Mouse (Mus musculus) hindbrain, embryonic 10.5 days (tissue): ENCODE results near the gene Hpdl. TPM values are rescaled to one million over a fixed set of nuclear protein-coding genes. Genes with fewer than 3 reads are reported as not detected.
"Not testable (repeated sequence)": the region's sequence is repeated elsewhere in the genome, so short reads cannot be mapped to it uniquely, and the experiment has no call there.

Experiments used
- DNase-seq: peaks from one replicate; pipeline ENCODE4 v3.0.0-alpha.2; 2017; ENCODE audit warnings: low spot score
- H3K27ac ChIP-seq: fragments of 300-500 bp; sonication (generic); 2 replicates; pipeline ENCODE4 v1.5.1; 2016; ENCODE audit warnings: mild to moderate bottlenecking, moderate library complexity
- H3K27me3 ChIP-seq: fragments of 300-500 bp; sonication (generic); 2 replicates; pipeline ENCODE4 v1.6.1; 2016; ENCODE audit warnings: mild to moderate bottlenecking; ENCODE audit not compliant: poor library complexity, insufficient read depth, severe bottlenecking
- H3K36me3 ChIP-seq: fragments of 300-500 bp; sonication (generic); 2 replicates; pipeline ENCODE4 v1.6.1; 2016; ENCODE audit warnings: mild to moderate bottlenecking, moderate library complexity
- H3K4me1 ChIP-seq: fragments of 300-500 bp; sonication (generic); replicated peaks from 2 replicates; pipeline ENCODE4 v1.6.1; 2016; ENCODE audit warnings: mild to moderate bottlenecking
- H3K4me3 ChIP-seq: fragments of 300-500 bp; sonication (generic); 2 replicates; pipeline ENCODE4 v1.5.1; 2016; ENCODE audit warnings: mild to moderate bottlenecking, moderate library complexity
- H3K9me3 ChIP-seq: fragments of 300-500 bp; sonication (generic); 2 replicates; pipeline ENCODE4 v1.6.1; 2016; ENCODE audit warnings: mild to moderate bottlenecking, moderate library complexity
- WGBS: fragments of 180-500 bp; shearing (Covaris S2); methylation state at CpG from one replicate; pipeline ENCODE4 v1.1.7; 2016; 5-methylcytosine and 5-hydroxymethylcytosine counted together
- polyA plus RNA-seq: library from polyadenylated mRNA; unstranded; fragments of >200 nt; fragmentation: Nextera tagmentation; extraction: Ambion mirVana; gene quantifications from 2 replicates; pipeline ENCODE4 v1.2.1, GENCODE M21; 2016

Hpdl gene
- 1.1 and 1.3 TPM in 2 replicates for polyA plus RNA-seq

GRCm38 (mm10) chr4:116821694-116822016 lies at the start of gene Hpdl:
Hpdl (minus strand) TSS chr4:116821707.
- Histone ChIP-seq H3K27ac (peak within 1 kb of the TSS; percentile 76), H3K4me1 (peaks cover 30% of the 10 kb centered on the region), H3K4me3 (peak within 1 kb of the TSS; percentile 58), H3K9me3 (no peaks in the 10 kb centered on the region), H3K36me3 (peaks cover 23% of the 10 kb centered on the region), H3K27me3 (peaks cover 38% of the 10 kb centered on the region)
- DNase-seq, result no peak
- WGBS, result 13% methylated on average over 9 of the region's 9 CpGs

DNA sequence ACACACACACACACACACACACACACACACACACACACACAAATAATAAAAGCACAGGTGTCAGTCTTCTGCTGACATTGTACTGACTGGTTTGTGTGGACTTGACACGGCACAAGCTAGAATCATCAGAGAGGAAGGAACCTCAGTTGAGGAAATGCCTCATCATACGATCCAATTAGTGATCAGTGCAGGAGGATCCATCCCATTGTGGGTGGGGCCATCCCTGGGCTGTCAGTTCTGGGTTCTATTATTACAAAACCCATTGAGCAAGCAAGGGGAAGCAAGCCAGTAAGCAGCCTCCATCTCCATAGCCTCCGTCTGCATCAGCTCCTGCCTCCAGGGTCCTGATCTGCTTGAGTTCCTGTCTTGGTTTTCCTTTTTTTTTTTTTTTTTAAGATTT lies 48.4 kb upstream of the Hpdl start:
- H3K27me3 ChIP-seq, result peaks cover 5% of the 10 kb centered on the region; the same call in 1 of the 2 replicates
- DNase-seq, result no peak
- H3K36me3 ChIP-seq, result no peaks in the 10 kb centered on the region
- no peak overlapping the region for H3K27ac ChIP-seq
- H3K9me3 ChIP-seq, result no peaks in the 10 kb centered on the region
- H3K4me1 ChIP-seq, result no peaks in the 10 kb centered on the region
- WGBS, result 75% methylated on average over 3 of the region's 3 CpGs
- no peak overlapping the region for H3K4me3 ChIP-seq

- no peak for DNase-seq
- WGBS, result 79% methylated on average over 8 of the region's 8 CpGs
Measured at GRCm38 (mm10) chr4:116862023-116862422, 40.5 kb upstream of the Hpdl start.

DNA sequence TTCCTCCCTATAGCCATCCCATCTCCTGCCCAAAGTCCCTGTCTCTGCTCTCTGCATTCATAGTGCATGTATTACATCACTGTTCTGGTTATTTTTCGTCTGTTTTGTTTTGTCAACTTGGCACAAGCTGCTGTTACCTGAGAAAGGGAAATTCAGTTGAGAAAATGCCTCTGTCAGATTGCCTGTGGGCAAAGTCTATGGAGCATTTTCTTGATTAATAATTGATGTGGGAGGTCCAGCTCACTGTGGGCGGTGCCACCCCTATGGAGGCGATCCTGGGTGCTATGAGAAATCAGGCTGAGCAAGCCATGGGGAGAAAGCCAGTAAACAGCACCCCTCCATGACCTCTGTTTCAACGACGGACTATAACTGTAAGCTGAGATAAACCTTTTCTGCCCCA lies 38.2 kb upstream of the Hpdl start:
- H3K27ac ChIP-seq, result no peak overlapping the region
- 77% methylated on average over 5 of the region's 5 CpGs for WGBS
- H3K4me1 ChIP-seq, result peaks cover 6% of the 10 kb centered on the region
- no peaks in the 10 kb centered on the region for H3K36me3 ChIP-seq
- DNase-seq, result no peak
- H3K4me3 ChIP-seq, result no peak overlapping the region
- no peaks in the 10 kb centered on the region for H3K9me3 ChIP-seq
- no peaks in the 10 kb centered on the region for H3K27me3 ChIP-seq

More at GRCm38 (mm10) chr4:116862023-116862422, 40.5 kb upstream of the Hpdl start:
- no peaks in the 10 kb centered on the region for H3K36me3 ChIP-seq
- no peaks in the 10 kb centered on the region for H3K4me1 ChIP-seq
- no peak overlapping the region for H3K27ac ChIP-seq
- no peaks in the 10 kb centered on the region for H3K27me3 ChIP-seq
- H3K9me3 ChIP-seq, result no peaks in the 10 kb centered on the region
- H3K4me3 ChIP-seq, result no peak overlapping the region

GRCm38 (mm10) chr4:116857203-116857602 lies 35.7 kb upstream of the Hpdl start:
- peaks cover 19% of the 10 kb centered on the region for H3K4me1 ChIP-seq
- no peak overlapping the region for H3K27ac ChIP-seq
- H3K27me3 ChIP-seq, result no peaks in the 10 kb centered on the region
- no peaks in the 10 kb centered on the region for H3K9me3 ChIP-seq
- DNase-seq, result no peak
- H3K4me3 ChIP-seq, result no peak overlapping the region
- WGBS, result 78% methylated on average over 10 of the region's 10 CpGs
- H3K36me3 ChIP-seq, result no peaks in the 10 kb centered on the region

GRCm38 (mm10) chr4:116854286-116854685 lies 32.8 kb upstream of the Hpdl start:
- WGBS, result 6% methylated on average over 2 of the region's 2 CpGs
- Histone ChIP-seq H3K9me3 (no peaks in the 10 kb centered on the region), H3K27ac (peak overlapping the region; percentile 79), H3K4me1 (peaks cover 19% of the 10 kb centered on the region), H3K36me3 (no peaks in the 10 kb centered on the region), H3K27me3 (no peaks in the 10 kb centered on the region), H3K4me3 (0 out of 2 replicates have a peak overlapping the region, but pooled peaks have one; percentile 10)
- DNase-seq, result peak; percentile 28

GRCm38 (mm10) chr4:116849901-116850300 lies 28.4 kb upstream of the Hpdl start:
- Histone ChIP-seq H3K9me3 (no peaks in the 10 kb centered on the region), H3K4me3 (no peak overlapping the region), H3K27me3 (no peaks in the 10 kb centered on the region), H3K36me3 (no peaks in the 10 kb centered on the region), H3K4me1 (peaks cover 15% of the 10 kb centered on the region), H3K27ac (no peak overlapping the region)
- 83% methylated on average over 3 of the region's 3 CpGs for WGBS
- no peak for DNase-seq

DNA sequence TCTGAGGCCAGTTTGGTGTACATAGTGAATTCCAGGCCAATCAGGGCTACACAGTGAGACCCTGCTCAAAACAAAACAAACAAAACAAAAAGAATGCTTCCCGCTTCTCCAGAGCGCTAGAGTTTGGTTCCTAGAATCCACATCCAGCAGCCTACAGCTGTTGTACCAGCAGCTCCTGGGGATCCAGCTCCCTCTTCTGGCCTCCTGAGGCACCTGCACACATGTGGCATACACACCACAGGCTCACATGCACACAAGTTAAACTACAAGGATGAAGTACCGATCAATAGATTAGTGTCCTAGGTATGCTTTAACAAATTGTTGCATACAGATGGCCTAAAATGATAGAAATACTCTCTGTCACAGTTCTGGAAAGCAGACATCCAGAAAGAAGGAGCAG lies 22.8 kb upstream of the Hpdl start:
- Histone ChIP-seq H3K36me3 (no peaks in the 10 kb centered on the region), H3K4me1 (peaks cover 7% of the 10 kb centered on the region), H3K9me3 (no peaks in the 10 kb centered on the region), H3K4me3 (no peak overlapping the region), H3K27ac (no peak overlapping the region), H3K27me3 (peaks cover 17% of the 10 kb centered on the region)
- DNase-seq, result no peak
- 91% methylated on average over 3 of the region's 3 CpGs for WGBS

DNA sequence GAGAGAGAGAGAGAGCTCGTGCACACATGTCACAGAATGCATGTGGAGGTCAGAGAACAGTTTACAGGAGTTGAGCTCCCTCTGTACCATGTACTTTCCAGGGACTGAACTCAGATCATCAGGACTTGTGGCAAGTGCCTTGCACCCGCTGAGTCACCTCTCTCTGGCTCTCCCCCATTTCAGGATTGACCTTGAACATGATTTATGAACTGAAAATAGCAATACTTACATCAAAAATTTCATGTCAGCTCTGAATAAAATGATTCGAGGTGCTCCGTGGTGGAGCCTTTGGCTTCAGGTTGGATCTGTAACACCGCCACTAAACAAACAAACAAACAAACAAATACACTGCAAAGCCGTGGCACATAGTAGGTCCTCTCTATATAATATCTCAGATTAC lies 19.3 kb upstream of the Hpdl start:
- no peak overlapping the region for H3K27ac ChIP-seq
- whole genome bisulfite sequencing, result 91% methylated on average over 6 of the region's 6 CpGs
- no peaks in the 10 kb centered on the region for H3K36me3 ChIP-seq
- H3K27me3 ChIP-seq, result peaks cover 21% of the 10 kb centered on the region
- peaks cover 19% of the 10 kb centered on the region for H3K4me1 ChIP-seq
- H3K9me3 ChIP-seq, result no peaks in the 10 kb centered on the region
- no peak for DNase-seq
- no peak overlapping the region for H3K4me3 ChIP-seq

DNA sequence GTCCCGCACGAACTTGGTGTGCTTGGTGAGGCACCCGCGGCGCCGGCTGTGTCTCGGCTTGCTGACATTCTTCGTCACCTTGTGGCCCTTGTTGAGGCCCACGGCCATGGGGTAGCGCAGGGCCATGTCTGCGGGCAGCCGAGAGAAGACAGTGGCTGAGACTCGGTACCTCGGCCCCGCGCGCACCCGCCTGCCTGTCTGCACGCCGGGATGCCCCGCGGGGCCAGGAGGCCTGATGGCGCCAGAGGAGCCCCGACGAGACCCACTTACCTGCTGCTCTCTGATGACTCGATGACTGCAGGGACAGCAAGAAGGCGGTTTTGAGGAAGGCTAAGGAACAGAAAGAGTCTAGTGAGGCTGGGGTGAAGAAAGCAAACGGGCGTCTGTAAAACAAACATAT lies 18.6 kb upstream of the Hpdl start:
- 35% methylated on average over 27 of the region's 29 CpGs for WGBS
- not testable (repeated sequence) for H3K9me3 ChIP-seq, H3K36me3 ChIP-seq, DNase-seq, H3K27ac ChIP-seq
- Histone ChIP-seq H3K27me3 (peaks cover 21% of the 10 kb centered on the region), H3K4me1 (peaks cover 19% of the 10 kb centered on the region), H3K4me3 (peak overlapping the region; percentile 25)

- Histone ChIP-seq H3K4me3 (no peak overlapping the region), H3K27me3 (peaks cover 21% of the 10 kb centered on the region), H3K4me1 (peaks cover 19% of the 10 kb centered on the region), H3K36me3 (no peaks in the 10 kb centered on the region), H3K9me3 (no peaks in the 10 kb centered on the region), H3K27ac (peak overlapping the region; percentile 23; the same call in 1 of the 2 replicates)
- 14% methylated on average over 2 of the region's 2 CpGs for WGBS
- DNase-seq, result peak; percentile 41
Measured at GRCm38 (mm10) chr4:116838999-116839398, 17.5 kb upstream of the Hpdl start.

DNA sequence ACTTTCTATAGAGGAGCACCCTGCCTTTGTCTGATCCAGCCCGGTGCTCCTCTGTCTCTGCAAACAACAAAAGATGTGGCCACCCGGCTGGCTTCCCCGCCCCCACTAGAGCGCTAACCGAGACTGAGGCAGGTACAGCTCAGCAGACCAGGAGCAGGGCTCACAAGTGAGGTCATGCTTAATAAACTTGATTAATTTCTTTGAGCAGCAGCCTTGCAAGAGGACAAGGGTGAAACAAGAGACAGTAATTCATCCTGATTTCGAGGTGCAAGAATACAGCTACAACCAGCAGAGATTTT lies 8.5 kb upstream of the Hpdl start:
- Histone ChIP-seq H3K4me3 (no peak overlapping the region), H3K36me3 (no peaks in the 10 kb centered on the region), H3K9me3 (no peaks in the 10 kb centered on the region), H3K27me3 (no peaks in the 10 kb centered on the region), H3K4me1 (peaks cover 30% of the 10 kb centered on the region), H3K27ac (peak overlapping the region; percentile 81)
- WGBS, result 11% methylated on average over 6 of the region's 6 CpGs
- peak; percentile 50 for DNase-seq

GRCm38 (mm10) chr4:116829364-116830069 lies 8.0 kb upstream of the Hpdl start:
- WGBS, result 45% methylated on average over 6 of the region's 6 CpGs
- DNase-seq, result no peak

GRCm38 (mm10) chr4:116827819-116828218 lies 6.3 kb upstream of the Hpdl start:
- Histone ChIP-seq H3K9me3 (no peaks in the 10 kb centered on the region), H3K4me3 (no peak overlapping the region), H3K27ac (peak overlapping the region; percentile 12; the same call in 1 of the 2 replicates), H3K27me3 (peaks cover 7% of the 10 kb centered on the region; the same call in 1 of the 2 replicates), H3K4me1 (peaks cover 39% of the 10 kb centered on the region), H3K36me3 (no peaks in the 10 kb centered on the region)
- DNase-seq, result peak; percentile 46
- WGBS, result 2% methylated on average over 4 of the region's 4 CpGs

More at GRCm38 (mm10) chr4:116829364-116830069, 8.0 kb upstream of the Hpdl start:
- Histone ChIP-seq H3K36me3 (no peaks in the 10 kb centered on the region), H3K4me1 (peaks cover 34% of the 10 kb centered on the region), H3K27ac (peak overlapping the region; percentile 81), H3K27me3 (no peaks in the 10 kb centered on the region), H3K9me3 (no peaks in the 10 kb centered on the region), H3K4me3 (no peak overlapping the region)
